ENCODE assay signal across 8 mouse cellular contexts in the genomic region with DNA sequence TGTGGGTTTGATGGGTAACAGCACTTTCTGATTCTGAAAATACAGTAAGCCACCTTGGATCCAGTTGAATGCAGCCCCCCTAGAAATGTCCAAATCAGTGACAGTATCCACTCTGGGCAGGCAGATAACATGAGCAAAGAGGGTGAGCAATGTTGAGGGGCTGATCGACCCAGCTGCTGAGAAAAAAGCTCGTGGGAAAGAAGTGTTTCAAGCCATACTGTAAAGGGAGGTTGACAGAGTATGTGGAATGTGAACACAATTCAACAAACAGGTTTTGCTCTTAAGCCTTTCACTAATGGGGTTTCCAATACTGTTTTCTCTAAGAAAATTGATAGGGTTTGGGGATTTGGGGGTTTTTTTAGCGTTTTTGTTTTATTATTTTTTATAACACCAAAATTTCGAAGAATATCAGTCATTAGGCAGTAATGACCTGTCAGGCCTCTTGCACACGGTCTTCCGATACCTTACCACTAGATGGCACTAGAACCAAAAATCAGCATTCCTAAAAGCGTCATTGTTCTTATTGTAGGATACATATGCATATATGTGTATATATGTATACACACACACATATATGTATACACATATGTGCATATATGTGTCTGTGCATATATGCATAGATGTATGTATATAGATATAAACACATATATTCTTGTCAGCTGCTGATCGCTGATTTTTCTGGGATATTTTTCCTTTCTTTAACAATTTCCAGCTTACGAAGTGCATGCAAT.
DNase-seq lines count a peak whose midpoint lies in the region; ATAC-seq lines count a peak whose summit lies in the region.

No protein-coding gene starts in this region.

- DNase-seq in kidney, adult 9 months = peak; percentile 32
- no peak for DNase-seq in kidney, adult 18-20 months
- peak; percentile 42 for DNase-seq in adipocyte (ENCODE audit: low spot score)
- peak; percentile 27 for DNase-seq in telencephalon, adult 2 months (ENCODE audit: low read depth, low spot score)
- no peak for DNase-seq in adrenal gland, adult 8-10 months
- no peak for DNase-seq in adrenal gland, adult 2 months

- ATAC-seq in hematopoietic stem cell, adult 5-6 weeks (replicated peaks in 1 of 2; ENCODE audit: insufficient read depth in 1 of 2, low FRiP score in 2 of 2, low TSS enrichment in 1 of 2, low read depth in 1 of 2, poor library complexity in 2 of 2, severe bottlenecking in 2 of 2) = peak; percentile 72 to 88
- ATAC-seq in megakaryocyte, adult 5-6 weeks (ENCODE audit: poor library complexity, severe bottlenecking) = peak; percentile 68

Comparison
In these comparisons a context has a peak if more than half of its experiments do, and no peak if none do; other contexts are left out.
1. DNase-seq: peak in kidney, adult 9 months (single experiment), adipocyte (single experiment) and telencephalon, adult 2 months (single experiment); none in kidney, adult 18-20 months (single experiment), adrenal gland, adult 8-10 months (single experiment) and adrenal gland, adult 2 months (single experiment).